Mouse (Mus musculus) left cerebral cortex, adult 9 months (tissue): ENCODE data around the gene Dlgap4.
"Not testable (repeated sequence)": the region's sequence is repeated elsewhere in the genome, so short reads cannot be mapped to it uniquely, and the experiment has no call there.

Source experiments
- DNase-seq, 2 experiments: peaks; one replicate each; pipeline ENCODE4 v3.0.0; 2022; ENCODE audit warnings: low spot score in 2 of 2

Dlgap4 gene

DNA sequence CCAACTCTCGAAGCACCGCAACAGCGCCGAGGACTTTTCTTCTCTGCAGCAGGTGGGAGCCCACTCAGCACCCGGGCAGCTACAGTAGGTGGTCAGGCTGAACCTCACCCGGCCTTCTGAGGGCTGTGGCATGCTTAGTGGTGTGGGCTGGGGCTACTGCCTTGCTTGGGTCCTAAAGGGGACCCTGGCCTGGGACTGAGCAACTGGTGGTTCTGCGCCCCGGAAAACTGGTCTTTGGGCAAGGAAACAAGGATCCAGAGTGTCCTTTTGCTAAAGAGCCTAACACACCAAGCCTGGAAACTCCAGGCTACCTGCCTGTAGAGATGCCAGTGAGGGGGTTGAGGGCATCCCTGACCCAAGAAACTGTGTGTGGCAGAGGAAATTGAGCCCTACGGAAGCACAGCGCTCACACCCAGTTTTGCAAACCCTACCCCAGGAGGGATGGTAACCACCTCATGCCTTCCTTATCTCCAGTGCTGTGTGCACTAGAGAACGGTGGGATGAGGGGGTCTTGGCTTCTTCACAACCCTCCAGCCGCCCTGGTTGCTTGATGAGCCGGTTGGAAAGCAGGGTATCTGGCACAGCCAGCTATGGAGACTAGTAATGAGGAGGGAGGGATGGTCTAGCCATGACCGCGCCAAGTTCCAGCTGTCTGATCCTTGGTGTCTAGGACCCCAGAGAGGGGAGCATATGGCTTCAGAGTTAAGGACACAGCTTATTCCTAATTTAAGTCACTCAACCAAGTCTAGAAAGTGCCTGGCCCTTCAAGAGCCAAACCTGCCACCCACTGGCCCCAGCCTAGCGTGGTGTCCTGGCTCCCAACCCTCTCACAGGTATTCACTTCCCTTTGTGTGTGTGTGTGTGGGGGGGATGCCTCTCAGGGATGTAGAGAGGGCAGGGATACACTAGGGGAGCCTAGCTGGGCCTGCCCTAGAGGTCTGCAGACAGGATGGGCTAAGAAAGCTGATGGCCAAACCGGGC is 162.2 kb downstream of the Dlgap4 start:
- DNase-seq, result no peak

DNA sequence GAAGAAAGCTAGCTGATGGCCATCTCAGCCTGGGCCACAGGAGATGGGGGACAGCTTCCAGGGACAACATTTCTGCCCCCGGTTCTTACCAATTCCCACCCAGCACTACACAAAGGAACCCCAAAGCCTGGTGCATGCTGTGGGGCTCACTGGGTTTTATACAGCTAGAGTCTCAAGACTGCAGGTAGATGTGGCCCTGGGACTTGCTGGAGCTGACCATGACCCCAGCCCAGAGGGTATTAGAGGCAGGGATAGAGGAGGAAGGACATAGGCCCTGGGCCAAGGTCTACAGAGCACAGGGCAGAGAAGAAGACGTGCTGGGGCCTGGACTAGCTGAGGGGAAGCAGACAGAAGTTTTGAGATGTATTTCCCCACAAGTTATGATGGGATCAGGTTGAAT is 163.4 kb downstream of the Dlgap4 start:
- DNase-seq, result no peak

DNA sequence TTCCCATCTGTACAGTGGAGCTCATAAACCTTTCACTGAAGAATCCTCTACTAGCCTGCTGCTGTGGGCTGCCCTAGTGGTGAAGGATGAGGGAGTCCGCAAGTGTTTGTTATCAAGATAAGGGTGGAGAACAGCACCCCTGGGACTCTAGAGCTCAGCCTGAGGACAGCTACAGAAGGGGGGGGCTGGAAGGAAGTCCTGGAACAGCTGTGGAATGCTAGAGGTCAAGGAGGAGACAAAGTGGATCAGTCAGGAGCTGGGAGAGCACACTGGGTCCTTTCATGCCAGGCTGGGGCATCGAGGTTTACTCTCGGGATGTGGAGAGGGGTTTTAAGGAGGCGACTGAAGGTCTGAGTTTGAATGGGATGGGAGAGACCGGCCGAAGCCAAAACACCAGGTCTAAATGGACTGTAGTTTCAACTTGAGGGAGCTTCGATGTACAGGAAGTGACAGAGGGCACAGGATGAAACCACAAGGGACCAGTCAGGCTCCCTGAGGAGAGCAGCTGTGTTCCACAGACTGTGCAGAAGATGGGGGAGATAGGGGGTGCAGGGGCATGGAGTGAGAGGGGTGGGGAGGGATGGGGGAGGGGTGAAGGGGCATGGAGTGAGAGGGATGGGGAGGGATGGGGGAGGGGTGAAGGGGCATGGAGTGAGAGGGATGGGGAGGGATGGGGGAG is 164.0 kb downstream of the Dlgap4 start:
- DNase-seq, result no peak

DNA sequence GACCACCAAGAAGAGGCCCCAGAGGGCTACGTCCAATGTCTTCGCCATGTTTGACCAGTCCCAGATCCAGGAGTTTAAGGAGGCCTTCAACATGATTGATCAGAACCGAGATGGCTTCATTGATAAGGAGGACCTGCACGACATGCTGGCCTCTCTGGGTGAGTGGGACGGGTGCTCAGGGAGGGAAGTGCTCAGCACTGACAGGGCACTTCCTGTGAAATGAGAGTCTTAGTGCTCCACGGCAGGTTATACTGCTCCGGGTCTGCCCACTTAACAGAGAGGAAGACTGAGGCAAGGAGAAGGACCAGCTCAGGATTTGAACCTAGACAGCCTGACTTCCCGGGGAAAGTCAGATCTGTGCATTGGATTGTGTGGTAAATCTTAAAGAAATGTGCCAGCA is 165.1 kb downstream of the Dlgap4 start:
- no peak for DNase-seq

DNA sequence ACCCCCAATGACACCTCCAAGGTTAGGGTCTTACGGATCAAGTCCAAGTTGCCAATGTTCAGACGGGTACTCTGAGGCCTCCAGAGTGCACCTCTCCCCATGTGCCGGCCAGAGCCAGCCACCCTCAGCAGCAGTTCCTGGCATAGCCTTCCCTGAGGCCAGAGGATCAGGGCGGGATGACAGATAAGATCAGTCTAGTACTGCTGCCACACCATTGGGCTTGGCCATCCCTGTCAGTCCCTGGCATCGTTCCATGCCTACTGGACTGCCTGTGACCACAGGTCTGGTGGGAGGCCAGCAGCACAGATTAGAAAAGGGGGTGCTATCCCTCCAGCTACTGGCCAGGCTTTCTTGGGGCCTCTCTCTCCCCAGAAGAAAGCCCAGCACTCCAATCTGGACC is 165.5 kb downstream of the Dlgap4 start:
- DNase-seq, result no peak

DNA sequence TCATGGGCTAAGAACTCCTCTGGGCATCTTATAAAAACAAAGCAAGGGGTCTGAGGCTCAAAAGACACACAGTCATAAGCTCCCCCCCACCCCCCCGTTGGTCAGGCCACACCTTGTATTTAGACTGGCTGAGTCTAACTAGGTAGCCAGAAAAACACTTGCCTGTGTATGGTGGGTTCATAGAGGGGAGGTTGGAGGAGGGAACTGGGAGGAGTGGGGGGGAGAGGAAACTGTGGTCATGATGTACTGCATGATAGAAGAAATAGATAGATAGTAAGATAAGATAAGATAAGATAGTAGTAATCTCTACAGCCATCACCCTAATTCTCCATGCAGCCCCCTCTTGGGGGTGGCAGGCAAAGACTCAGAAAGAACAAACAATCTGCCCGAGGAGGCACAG is 166.0 kb downstream of the Dlgap4 start:
- DNase-seq, result no peak

DNA sequence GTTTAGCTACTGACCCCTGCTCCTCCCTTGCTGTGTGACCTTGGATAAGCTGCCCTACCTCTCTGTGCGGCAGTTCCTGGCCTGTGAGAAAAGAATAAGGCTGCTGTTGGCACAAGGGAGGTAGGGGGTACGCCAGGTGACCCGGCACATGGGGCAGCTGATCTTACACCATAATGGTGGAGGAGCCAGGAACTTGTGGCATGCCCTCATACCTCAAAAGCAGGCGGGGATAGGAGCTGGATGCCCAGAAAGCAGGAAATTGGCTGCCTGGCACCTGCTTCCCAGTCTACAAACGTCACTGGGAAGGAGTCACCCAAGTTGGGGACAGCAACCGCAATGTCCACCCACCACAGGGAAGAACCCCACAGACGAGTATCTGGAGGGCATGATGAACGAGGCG is 166.6 kb downstream of the Dlgap4 start:
- DNase-seq, result no peak

DNA sequence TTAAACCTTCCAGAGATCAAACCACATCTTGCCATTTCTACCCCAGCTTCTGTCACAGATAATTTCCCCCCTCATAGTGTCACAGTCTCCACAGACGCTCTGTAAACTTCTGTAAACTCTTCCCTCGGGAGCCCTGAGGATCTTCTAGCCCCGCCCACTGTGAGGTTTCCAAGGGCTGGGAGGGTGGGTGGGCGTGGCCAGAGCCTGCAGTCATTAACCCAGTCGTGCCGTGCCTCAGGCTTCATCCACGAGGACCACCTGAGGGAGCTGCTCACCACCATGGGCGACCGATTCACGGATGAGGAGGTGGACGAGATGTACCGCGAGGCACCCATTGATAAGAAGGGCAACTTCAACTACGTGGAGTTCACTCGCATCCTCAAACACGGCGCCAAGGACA is 167.2 kb downstream of the Dlgap4 start:
- no peak for DNase-seq

DNA sequence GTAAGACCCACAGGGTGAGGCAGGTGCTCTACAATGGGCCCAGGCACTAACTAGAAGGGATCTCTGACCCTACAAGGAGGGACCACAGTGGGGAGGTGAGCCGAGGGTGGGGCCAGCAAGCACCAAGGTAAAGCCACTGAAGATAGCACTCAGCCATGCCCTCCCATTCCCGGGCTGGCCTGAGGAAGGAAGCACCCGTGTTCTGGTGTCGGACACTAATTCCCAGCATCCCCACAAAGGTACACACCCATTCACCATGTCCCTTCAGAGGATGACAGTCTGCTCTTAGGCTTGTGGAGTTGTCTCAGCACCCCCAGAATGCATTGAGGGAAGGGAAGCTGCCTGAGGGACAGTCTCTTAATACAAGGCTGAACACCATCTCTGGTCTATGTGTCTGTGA is 167.8 kb downstream of the Dlgap4 start:
- DNase-seq, result no peak

DNA sequence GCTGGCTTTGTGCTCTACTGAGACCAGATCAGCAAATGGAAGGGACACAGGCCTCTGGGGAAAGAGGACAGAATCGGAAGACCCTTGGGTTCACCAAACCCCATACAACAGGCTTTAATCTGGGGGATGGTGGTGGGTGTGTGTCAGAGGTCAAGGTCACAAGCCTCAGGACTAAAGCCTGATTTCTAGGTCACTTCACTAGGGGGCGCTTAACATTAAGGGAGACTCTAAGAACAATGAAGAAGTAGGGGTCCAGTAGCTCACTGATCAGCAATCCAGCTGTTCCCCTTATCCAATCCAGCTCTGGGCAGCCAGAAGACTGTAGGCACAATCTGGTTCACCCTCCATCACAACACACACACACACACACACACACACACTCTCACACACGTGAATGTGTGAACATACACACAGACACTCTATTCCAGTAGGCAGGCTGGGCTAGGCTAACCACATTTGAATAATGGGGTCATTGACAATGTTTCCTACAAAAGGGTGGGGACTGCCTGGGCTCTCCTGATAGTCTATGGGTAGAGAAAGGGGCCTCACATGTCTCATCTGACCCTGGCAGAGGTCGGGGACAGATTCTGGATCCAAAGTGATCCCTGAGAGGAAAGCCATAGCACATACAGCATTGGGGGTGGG is 168.5 kb downstream of the Dlgap4 start:
- DNase-seq, result no peak

DNA sequence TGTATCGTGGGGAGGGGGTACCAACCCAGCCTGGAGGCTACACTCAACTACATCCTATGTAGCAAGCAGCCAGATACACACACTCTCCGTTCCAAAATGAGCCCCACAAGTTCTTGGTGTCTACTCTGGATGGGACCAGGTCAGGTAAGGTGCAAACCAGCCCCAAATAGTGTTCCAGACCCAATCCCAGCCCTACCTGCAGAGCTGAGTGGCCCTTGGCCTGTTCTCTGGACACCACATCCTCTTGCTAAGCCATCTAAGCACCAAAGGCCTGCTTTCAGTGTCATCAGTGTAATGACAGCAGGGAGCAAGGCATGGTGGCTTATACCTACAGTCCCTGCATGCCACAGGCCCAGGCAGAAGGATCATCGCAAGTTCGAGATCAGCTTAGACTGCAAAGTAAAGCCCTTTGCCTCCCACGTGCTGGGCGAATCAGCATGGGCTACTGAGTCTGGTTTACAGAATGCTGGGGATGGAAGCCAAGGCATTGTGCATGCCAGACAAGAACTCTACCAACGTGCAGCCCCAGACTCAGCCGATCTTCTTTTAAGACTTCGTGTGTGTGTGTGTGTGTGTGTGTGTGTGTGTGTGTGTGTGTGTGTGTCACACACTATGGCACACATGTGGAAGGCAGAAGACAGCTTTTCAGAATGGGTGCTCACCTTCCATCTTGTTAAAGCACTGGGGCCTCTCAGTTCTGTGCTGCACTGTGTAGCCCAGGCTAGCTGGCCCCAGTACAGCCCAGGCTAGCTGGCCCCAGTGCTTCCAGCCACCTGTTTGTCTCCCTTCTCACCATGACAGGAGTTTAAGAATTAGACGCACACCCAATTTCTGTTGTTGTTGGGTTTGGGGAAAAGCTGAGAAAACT is 169.2 kb downstream of the Dlgap4 start:
- no peak for DNase-seq

DNA sequence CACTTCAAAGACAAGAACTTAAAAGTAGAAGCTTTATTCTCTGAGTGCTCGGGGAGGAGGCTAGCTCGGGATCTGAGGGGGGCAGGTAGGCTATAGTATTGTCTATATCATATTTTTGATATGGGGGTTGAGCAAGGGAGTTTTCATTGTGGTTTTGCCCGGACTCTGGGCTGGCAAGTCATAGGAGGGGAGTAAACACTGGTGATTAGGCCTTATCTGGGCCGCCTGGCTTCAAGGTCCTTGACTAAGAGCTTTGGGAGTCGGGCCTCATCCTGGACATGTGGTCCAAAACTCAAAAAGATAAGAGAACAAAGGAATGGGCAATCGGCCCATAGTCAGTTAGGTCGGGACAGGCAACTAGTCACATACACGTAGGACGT is 169.8 kb downstream of the Dlgap4 start:
- no peak for DNase-seq

DNA sequence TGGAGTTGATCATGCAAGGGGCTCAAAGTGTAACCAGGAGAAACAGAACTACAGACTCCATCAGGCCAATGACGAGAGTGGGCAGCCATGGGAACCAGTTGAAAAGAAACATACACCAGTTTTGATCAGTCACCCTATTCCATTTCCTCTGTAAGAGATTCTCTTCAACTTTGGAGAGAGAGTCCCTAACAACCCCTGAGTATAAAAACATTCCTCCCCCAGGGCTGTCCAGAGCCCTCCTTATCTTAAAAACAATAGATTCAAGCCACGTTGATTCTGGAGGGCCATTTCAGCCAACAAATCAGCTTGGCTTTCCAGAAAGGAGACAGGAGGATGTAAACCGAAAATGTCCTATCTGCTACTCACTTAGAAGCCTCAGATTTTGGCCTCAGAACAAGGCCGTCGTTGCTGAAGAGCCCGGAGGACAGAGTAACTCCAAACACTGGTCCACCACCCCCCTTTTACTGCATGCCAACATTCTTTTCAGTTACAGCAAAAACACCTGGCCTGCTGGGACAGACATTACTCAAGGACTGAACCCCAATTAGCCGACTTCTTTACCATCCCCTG is 170.6 kb downstream of the Dlgap4 start:
- no peak for DNase-seq

DNA sequence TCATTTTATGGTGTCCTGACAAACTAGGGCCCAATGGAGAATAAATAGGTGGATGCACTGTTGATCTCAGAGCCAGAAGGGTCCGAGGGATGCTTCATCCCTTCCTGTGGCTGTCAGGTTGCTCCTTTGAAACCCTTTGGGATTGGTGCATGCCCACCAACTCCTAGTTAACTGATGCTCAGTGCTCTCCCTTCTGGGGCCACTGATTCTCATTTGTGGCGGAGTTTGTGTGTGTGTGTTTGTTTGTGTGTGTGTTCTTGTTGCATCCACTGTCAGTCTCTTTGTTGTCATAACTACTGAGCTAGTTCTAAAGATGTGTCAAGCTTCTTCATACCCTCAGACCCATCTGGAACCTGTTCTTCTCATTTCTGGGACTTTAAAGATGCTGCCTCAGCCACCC is 171.4 kb downstream of the Dlgap4 start:
- no peak for DNase-seq

DNA sequence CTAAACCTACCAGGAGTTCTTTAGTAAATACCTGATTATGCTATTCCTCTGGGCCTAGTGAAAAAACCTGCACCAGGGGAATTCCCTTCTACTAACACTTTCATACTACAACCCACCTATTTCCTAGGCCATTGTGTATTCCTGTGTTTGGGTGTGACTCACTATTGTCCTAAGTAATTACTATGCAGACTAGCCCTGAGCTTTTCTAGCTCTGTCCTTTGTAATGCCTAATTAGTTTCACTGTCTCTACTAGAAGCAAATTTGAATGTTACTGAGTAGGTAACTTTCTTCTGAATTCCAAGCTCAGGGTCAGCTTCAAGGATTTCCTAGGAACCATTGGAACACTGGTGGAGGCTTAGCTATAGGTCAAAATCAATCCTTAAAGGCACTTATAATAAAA is 172.9 kb downstream of the Dlgap4 start:
- not testable (repeated sequence) for DNase-seq

DNA sequence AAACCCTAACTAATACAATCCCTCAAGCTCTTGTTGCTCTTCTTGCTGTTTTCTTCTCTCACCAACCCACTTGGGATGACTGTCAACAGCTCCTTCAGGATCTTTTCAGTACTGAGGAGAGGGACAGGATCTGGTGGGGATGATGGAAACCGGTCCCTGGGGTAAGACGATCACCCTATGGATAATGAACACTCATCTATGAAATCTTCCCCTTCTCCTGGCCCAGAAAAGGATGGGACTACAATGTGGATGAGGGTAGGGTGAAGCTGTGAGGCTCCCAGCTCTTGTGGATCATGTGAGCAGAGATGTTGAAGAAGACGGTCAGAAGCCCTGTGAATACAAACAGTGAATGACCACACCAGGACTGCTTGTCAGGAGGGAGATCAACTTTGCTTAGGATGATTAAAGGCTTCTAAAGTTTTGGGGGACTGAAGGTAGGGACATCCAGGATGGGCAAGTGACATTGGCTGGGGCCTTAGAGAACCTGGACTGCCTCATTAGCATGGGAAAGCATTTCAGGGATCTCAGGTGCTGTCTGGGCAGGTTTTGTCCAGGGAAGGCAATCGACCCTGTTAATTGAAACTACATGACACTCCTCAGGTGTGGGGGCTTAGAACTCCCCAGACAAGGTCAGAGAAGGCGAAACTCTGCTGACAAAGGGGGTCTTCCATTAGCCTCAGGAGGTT is 173.7 kb downstream of the Dlgap4 start:
- DNase-seq, result no peak

DNA sequence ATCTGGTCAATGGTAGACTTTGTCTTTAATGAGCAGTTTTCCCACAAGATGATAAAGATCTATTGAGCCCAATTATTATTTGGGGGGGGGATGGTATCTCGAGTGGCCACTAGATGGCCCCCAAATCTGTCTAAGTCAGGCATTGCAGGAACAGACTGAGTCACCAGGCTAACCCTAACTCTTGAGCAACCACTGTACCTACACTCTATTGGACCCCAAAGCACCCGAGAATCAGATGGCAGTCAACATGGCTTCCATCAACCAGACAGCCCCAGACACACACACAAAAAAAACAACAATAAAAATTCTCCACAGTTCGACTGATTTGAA is 174.2 kb downstream of the Dlgap4 start:
- DNase-seq, result no peak

DNA sequence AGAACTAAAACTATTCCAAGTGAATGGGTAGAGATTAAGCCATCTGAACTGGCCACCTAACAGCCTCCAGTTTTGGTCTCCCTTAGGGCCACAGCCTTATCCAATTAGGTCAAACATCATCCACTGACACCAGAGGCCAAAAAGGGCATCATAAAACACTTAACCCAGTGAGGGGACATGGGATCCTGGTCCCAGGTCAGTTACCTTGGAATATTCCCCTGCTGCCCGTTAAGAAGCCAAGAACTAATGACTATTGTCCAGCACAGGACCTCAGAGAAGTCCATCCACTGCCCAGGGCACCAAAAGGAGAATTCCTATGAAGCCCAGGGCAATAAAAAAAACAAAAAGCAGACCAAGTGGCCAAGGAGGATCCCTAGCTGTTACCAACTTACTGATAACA is 175.3 kb downstream of the Dlgap4 start:
- no peak for DNase-seq

DNA sequence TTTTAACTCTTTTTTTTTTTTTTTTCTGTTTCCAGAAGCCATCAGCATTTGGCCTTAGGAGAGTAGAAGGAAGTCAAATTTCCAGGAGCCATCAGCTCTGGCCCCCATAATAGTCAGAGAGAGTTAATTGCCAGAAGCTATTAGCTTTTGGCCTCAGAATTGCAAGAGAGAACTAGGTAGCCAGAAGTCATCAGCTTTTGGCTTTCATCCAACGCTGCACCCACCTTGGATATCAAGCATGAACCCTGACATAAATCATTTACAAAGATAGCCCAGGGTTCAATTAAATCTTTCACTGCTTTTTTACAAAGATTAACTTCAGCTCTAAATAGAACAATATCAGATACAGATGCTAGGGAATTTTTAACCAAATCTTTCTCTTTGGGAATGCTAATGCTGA is 185.0 kb downstream of the Dlgap4 start:
- no peak for DNase-seq

DNA sequence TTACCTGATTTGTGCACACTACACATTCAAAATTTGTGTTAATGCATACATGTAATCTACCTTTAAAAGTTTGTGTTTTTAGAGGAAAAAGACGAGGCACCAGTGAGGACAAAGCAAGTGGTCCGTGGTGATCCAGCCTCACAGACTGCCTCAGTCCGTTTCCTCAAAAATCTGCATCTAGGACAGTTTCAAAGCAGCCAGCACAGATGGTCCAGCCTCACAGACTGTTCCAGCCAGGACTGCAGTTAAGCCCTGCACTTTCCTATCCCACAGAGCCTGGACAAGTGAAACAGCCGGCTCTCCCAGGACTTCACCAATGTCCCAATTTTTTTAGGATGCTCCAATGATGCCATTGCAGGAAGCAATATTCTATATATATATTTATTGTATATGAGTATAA is 187.5 kb downstream of the Dlgap4 start:
- DNase-seq, result no peak

DNA sequence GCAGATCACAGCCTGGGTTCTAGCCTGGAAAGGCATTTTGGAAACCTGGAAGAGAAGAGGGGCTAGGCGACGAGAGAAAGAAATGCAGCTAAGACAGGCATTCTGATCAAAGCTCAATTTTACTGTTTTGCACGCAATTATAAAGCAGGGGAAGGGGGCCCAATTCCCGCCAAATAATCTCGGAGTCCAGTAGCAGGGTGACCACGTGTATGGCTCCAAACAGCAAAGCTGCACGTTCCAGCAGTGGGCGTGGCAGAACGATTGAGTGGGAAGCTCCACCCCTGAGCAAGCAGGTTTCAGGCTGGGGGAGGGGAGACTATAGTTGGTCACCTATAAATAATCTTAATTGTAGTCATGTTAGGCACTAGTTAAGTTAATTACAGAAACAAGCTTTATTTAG is 188.6 kb downstream of the Dlgap4 start:
- DNase-seq, result not testable (repeated sequence)
